Mouse (Mus musculus) gastrocnemius, postnatal 10 days (tissue): ENCODE data around the gene Nudt4. TPM values are rescaled to one million over a fixed set of nuclear protein-coding genes. Genes with fewer than 3 reads are reported as not detected.

Experiments used
- DNase-seq: peaks from one replicate; pipeline ENCODE4 v3.0.0; 2021; ENCODE audit warnings: mixed read lengths
- long read RNA-seq, 2 experiments: library from polyadenylated mRNA; stranded (forward); transcript quantifications; one replicate each; pipeline ENCODE4 v2.0.0; 2021
- total RNA-seq, 2 experiments: library from RNA; stranded (reverse); gene quantifications; 2 replicates each; pipeline ENCODE4 v1.2.3; 2021

Nudt4 gene
- 100 to 1,000 TPM; 212 to 218 TPM for total RNA-seq
- long read RNA-seq, experiment 1, transcript Nudt4-201 (5 exons, 3,210 nt): major isoform, 181 of 290 reads
- long read RNA-seq, experiment 1, partial matches to known transcripts: 15 of 290 reads
- long read RNA-seq, experiment 1, other reads (novel, unspliced or antisense): 94 of 290 reads
- long read RNA-seq, experiment 2, transcript Nudt4-201 (5 exons, 3,210 nt): major isoform, 164 of 260 reads
- long read RNA-seq, experiment 2, partial matches to known transcripts: 1 of 260 reads
- long read RNA-seq, experiment 2, other reads (novel, unspliced or antisense): 95 of 260 reads

GRCm38 (mm10) chr10:95563851-95564845 is at the start of gene Nudt4:
TSS of gene Nudt4 (minus strand) at chr10:95564146.
- peak; percentile 95 for DNase-seq

- peak; percentile 17 for DNase-seq
These were observed 47.4 kb upstream of the Nudt4 start for GRCm38 (mm10) chr10:95611331-95611721.

GRCm38 (mm10) chr10:95610666-95611330 is 46.9 kb upstream of the Nudt4 start:
- no peak for DNase-seq

GRCm38 (mm10) chr10:95604979-95605613 is 41.1 kb upstream of the Nudt4 start:
- no peak for DNase-seq

GRCm38 (mm10) chr10:95600527-95600926 is 36.6 kb upstream of the Nudt4 start:
- no peak for DNase-seq

GRCm38 (mm10) chr10:95599740-95600139 is 35.8 kb upstream of the Nudt4 start:
- no peak for DNase-seq

- no peak for DNase-seq
These were observed 34.2 kb upstream of the Nudt4 start for GRCm38 (mm10) chr10:95598056-95598587.

- DNase-seq: no peak
These were observed 32.1 kb upstream of the Nudt4 start for GRCm38 (mm10) chr10:95595852-95596639.

GRCm38 (mm10) chr10:95594414-95594813 is 30.5 kb upstream of the Nudt4 start:
- no peak for DNase-seq

- DNase-seq: no peak
These were observed 27.3 kb upstream of the Nudt4 start for GRCm38 (mm10) chr10:95591257-95591656.

GRCm38 (mm10) chr10:95590196-95590595 is 26.2 kb upstream of the Nudt4 start:
- DNase-seq: no peak

GRCm38 (mm10) chr10:95589196-95589595 is 25.2 kb upstream of the Nudt4 start:
- no peak for DNase-seq

- no peak for DNase-seq
These were observed 23.7 kb upstream of the Nudt4 start for GRCm38 (mm10) chr10:95587509-95588220.

GRCm38 (mm10) chr10:95585554-95585953 is 21.6 kb upstream of the Nudt4 start:
- no peak for DNase-seq

- no peak for DNase-seq
These were observed 13.6 kb upstream of the Nudt4 start for GRCm38 (mm10) chr10:95577567-95577950.

- no peak for DNase-seq
These were observed 13.1 kb upstream of the Nudt4 start for GRCm38 (mm10) chr10:95576876-95577566.

- DNase-seq: no peak
These were observed 12.0 kb upstream of the Nudt4 start for GRCm38 (mm10) chr10:95575839-95576380.

GRCm38 (mm10) chr10:95574994-95575393 is 11.0 kb upstream of the Nudt4 start:
- no peak for DNase-seq

- no peak for DNase-seq
These were observed 5.5 kb upstream of the Nudt4 start for GRCm38 (mm10) chr10:95569441-95569840.
